Mouse (Mus musculus) intestine, embryonic 16.5 days (tissue): ENCODE measurements around the gene Ankrd13c. TPM values are rescaled to one million over a fixed set of nuclear protein-coding genes. Genes with fewer than 3 reads are reported as not detected.

ENCODE experiments used
- ATAC-seq: fragments of 200-750 bp; cut with Nextera tagmentation; 2 replicates; pipeline ENCODE4 v1.8.0; 2017; ENCODE audit warnings: moderate TSS enrichment, moderate library complexity
- H3K27ac ChIP-seq: fragments of 300-500 bp; sonication (generic); 2 replicates; pipeline ENCODE4 v1.5.1; 2014; ENCODE audit warnings: mild to moderate bottlenecking, low read length
- H3K27me3 ChIP-seq: fragments of 300-500 bp; sonication (generic); replicated peaks from 2 replicates; pipeline ENCODE4 v1.6.1; 2014; ENCODE audit warnings: low read length, control low read depth, mixed read lengths; ENCODE audit not compliant: control insufficient read depth, insufficient read depth
- H3K36me3 ChIP-seq: fragments of 300-500 bp; sonication (generic); 2 replicates; pipeline ENCODE4 v1.6.1; 2014; ENCODE audit warnings: low read length, control low read depth; ENCODE audit not compliant: control insufficient read depth, insufficient read depth
- H3K4me1 ChIP-seq: fragments of 300-500 bp; sonication (generic); 2 replicates; pipeline ENCODE4 v1.6.1; 2014; ENCODE audit warnings: low read length, control low read depth, mixed read lengths; ENCODE audit not compliant: control insufficient read depth, insufficient read depth
- H3K4me2 ChIP-seq: fragments of 300-500 bp; sonication (generic); 2 replicates; pipeline ENCODE4 v1.6.1; 2014; ENCODE audit warnings: low read depth, low read length, control low read depth
- H3K4me3 ChIP-seq: fragments of 300-500 bp; sonication (generic); 2 replicates; pipeline ENCODE4 v1.5.1; 2014; ENCODE audit warnings: mild to moderate bottlenecking, low read length
- H3K9ac ChIP-seq: fragments of 300-500 bp; sonication (generic); 2 replicates; pipeline ENCODE4 v1.6.1; 2014; ENCODE audit warnings: low read depth, low read length
- H3K9me3 ChIP-seq: fragments of 300-500 bp; sonication (generic); 2 replicates; pipeline ENCODE4 v1.6.1; 2016; ENCODE audit warnings: low read length, control low read depth; ENCODE audit not compliant: control insufficient read depth
- WGBS: fragments of 180-500 bp; shearing (Covaris S2); extraction: QIAGEN DNeasy Blood & Tissue Kit; methylation state at CpG from one replicate; pipeline ENCODE4 v1.1.7; 2014; 5-methylcytosine and 5-hydroxymethylcytosine counted together
- polyA plus RNA-seq: library from polyadenylated mRNA; unstranded; fragments of >200 nt; fragmentation: Nextera tagmentation; extraction: Ambion mirVana; gene quantifications from 2 replicates; pipeline ENCODE4 v1.2.1, GENCODE M21; 2015

Gene Ankrd13c
- polyA plus RNA-seq, 1 experiment from 2014 or later, result 15.8 TPM

- Histone ChIP-seq H3K36me3 (no peaks in the 10 kb centered on the region), H3K9me3 (no peaks in the 10 kb centered on the region), H3K4me2 (0 out of 2 replicates have a peak overlapping the region, but pooled peaks have one; percentile 9), H3K4me3 (no peak overlapping the region), H3K27me3 (no peaks in the 10 kb centered on the region), H3K4me1 (no peaks in the 10 kb centered on the region), H3K27ac (peak overlapping the region; percentile 77), H3K9ac (no peak overlapping the region)
- ATAC-seq, result peak; percentile 98
Observed at GRCm38 (mm10) chr3:157993322-157993721, 46.3 kb downstream of the Ankrd13c start.

GRCm38 (mm10) chr3:157995726-157996125, 48.7 kb downstream of the Ankrd13c start:
- H3K27ac ChIP-seq, result no peak overlapping the region
- H3K27me3 ChIP-seq, result no peaks in the 10 kb centered on the region
- no peak overlapping the region for H3K4me2 ChIP-seq
- no peaks in the 10 kb centered on the region for H3K9me3 ChIP-seq
- H3K4me3 ChIP-seq, result no peak overlapping the region
- ATAC-seq, result no peak
- 87% methylated on average over 2 of the region's 2 CpGs for WGBS
- H3K36me3 ChIP-seq, result no peaks in the 10 kb centered on the region
- no peak overlapping the region for H3K9ac ChIP-seq
- H3K4me1 ChIP-seq, result no peaks in the 10 kb centered on the region

GRCm38 (mm10) chr3:157998742-157999369, 51.8 kb downstream of the Ankrd13c start:
- WGBS, result 67% methylated on average over 1 of the region's 1 CpGs

DNA sequence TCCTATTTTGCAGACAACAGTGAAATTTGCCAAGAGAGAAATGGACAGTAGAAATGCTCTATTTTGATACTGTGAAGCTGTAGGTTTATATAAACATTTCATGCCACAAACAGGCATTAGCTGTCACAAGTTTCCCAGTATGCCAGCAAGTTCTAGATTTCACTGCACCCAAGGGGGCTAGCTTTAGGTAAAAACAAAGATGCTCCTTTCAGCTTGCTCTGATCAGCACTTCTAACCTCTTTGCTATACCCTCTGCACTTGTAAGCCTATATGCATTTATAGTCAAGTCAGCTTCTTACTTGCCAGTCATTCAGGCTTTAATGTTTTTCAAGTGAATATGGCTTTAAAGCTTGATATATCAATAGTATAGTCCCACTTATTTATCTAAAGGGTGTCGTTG, 61.6 kb downstream of the Ankrd13c start:
- H3K4me1 ChIP-seq, result no peaks in the 10 kb centered on the region
- 64% methylated on average over 1 of the region's 1 CpGs for WGBS
- ATAC-seq, result no peak
- no peaks in the 10 kb centered on the region for H3K9me3 ChIP-seq
- H3K4me2 ChIP-seq, result no peak overlapping the region
- peaks cover 8% of the 10 kb centered on the region for H3K36me3 ChIP-seq
- no peak overlapping the region for H3K27ac ChIP-seq
- no peaks in the 10 kb centered on the region for H3K27me3 ChIP-seq
- H3K9ac ChIP-seq, result no peak overlapping the region
- H3K4me3 ChIP-seq, result no peak overlapping the region

More at GRCm38 (mm10) chr3:157998742-157999369, 51.8 kb downstream of the Ankrd13c start:
- Histone ChIP-seq H3K27me3 (no peaks in the 10 kb centered on the region), H3K9ac (no peak overlapping the region), H3K27ac (no peak overlapping the region), H3K4me1 (no peaks in the 10 kb centered on the region), H3K9me3 (no peaks in the 10 kb centered on the region), H3K4me3 (no peak overlapping the region), H3K4me2 (no peak overlapping the region), H3K36me3 (0 out of 2 replicates have a peak, but pooled peaks cover 3% of the 10 kb centered on the region)
- ATAC-seq, result no peak

DNA sequence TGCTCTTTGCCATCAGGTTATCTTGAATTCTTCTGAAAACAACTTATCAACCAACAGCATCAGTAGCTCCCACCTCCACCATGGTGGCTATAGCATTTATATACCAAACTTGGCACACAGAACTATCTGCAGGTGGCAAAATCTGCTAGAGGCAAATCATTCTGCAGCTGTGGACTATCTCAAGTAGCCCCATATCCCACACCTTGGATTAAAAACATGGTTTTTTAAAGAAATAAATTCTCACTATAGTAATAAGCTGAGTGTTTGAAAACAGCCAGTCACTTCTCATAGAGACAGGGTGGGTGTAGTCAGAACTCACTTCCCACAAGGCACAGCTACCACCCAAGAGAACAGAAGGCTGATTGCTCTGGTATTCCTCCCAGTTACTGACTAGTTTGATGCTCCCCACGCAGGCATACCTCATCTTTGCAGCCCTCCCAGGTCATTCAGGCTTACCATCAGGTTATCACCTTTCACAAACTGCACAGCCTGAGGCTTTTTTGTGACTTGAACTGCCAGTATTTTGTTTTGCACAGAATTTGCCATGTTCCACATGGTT, 62.8 kb downstream of the Ankrd13c start:
- no peak overlapping the region for H3K4me3 ChIP-seq
- H3K9me3 ChIP-seq, result no peaks in the 10 kb centered on the region
- no peak for ATAC-seq
- peaks cover 12% of the 10 kb centered on the region for H3K36me3 ChIP-seq
- no peak overlapping the region for H3K27ac ChIP-seq
- H3K4me1 ChIP-seq, result no peaks in the 10 kb centered on the region
- H3K9ac ChIP-seq, result no peak overlapping the region
- H3K4me2 ChIP-seq, result no peak overlapping the region
- 42% methylated on average over 1 of the region's 1 CpGs for WGBS
- no peaks in the 10 kb centered on the region for H3K27me3 ChIP-seq

DNA sequence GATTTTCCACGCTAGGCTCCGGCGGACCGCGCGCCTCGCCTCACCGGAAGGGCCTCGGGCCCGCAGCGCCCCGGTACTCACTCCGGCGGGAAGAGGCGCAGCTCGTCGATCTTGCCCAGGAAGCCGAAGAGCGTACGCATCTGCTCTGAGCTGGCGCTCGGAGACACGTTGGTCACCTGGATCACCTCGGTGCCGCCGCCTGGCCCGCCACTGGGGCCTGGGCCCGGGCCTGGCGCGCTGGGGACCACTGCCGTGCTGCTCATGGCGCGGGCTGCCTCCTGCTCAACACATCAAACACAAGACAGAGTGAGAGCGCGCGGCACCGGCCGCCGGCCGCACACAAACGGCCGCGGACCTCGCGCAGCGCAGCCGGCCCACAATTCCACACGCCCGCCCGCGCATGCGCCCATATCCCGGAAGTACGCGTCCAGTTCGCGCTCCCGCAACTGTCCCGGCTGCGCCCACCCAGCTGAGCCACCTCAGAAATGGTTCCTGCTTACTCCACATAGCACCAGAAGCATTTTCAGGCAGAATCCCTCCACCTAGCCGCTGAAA, 84.4 kb downstream of the Ankrd13c start:
- ATAC-seq, result peak; percentile 93
- 0% methylated on average over 61 of the region's 61 CpGs for WGBS
- H3K9me3 ChIP-seq, result no peaks in the 10 kb centered on the region

DNA sequence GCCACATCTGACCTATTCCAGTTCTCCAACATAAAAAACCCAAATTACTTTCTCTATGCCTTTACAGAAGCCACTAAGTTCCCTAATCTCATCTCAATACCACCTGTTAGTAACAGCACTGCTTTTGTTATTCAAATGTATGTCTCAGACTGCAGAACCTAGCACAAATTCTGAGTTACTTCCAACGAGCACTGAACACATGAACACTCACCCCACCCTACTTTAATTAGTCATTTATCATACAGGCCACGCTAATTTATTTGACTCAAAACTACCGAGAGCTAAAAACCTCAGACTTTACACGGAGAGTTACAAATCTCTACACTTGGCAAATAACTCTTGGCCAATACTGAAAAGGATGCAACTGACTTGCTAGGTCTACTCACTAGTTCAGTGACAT, 85.1 kb downstream of the Ankrd13c start:
- 5% methylated on average over 4 of the region's 4 CpGs for WGBS
- Histone ChIP-seq H3K9me3 (no peaks in the 10 kb centered on the region), H3K4me3 (peak overlapping the region; percentile 82), H3K9ac (peak overlapping the region; percentile 89), H3K36me3 (no peaks in the 10 kb centered on the region), H3K4me1 (peaks cover 8% of the 10 kb centered on the region), H3K4me2 (peak overlapping the region; percentile 59), H3K27me3 (no peaks in the 10 kb centered on the region), H3K27ac (peak overlapping the region; percentile 96)
- ATAC-seq, result 0 out of 2 replicates have a peak, but pooled peaks have one; percentile 8

More for the DNA sequence above, 84.4 kb downstream of the Ankrd13c start:
- peak overlapping the region; percentile 82 for H3K4me3 ChIP-seq
- peak overlapping the region; percentile 59 for H3K4me2 ChIP-seq
- H3K27me3 ChIP-seq, result no peaks in the 10 kb centered on the region
- no peaks in the 10 kb centered on the region for H3K36me3 ChIP-seq
- H3K4me1 ChIP-seq, result peaks cover 8% of the 10 kb centered on the region
- H3K9ac ChIP-seq, result peak overlapping the region; percentile 89
- H3K27ac ChIP-seq, result peak overlapping the region; percentile 96

GRCm38 (mm10) chr3:158035866-158036265, 88.8 kb downstream of the Ankrd13c start:
- peak overlapping the region; percentile 54 for H3K4me2 ChIP-seq
- WGBS, result 2% methylated on average over 11 of the region's 11 CpGs
- ATAC-seq, result no peak
- no peaks in the 10 kb centered on the region for H3K27me3 ChIP-seq
- H3K4me1 ChIP-seq, result peaks cover 11% of the 10 kb centered on the region
- no peaks in the 10 kb centered on the region for H3K9me3 ChIP-seq
- H3K27ac ChIP-seq, result peak overlapping the region; percentile 94
- no peaks in the 10 kb centered on the region for H3K36me3 ChIP-seq
- H3K4me3 ChIP-seq, result peak overlapping the region; percentile 90
- peak overlapping the region; percentile 97 for H3K9ac ChIP-seq

GRCm38 (mm10) chr3:158036329-158036988, 89.4 kb downstream of the Ankrd13c start, which contains the start of the genes Srsf11 and Lrrc40:
Gene Srsf11 (minus strand): TSS chr3:158036639.
Gene Lrrc40 (plus strand): TSS chr3:158036662.
- H3K27me3 ChIP-seq, result no peaks in the 10 kb centered on the region
- H3K27ac ChIP-seq, result peak within 1 kb of the TSS; percentile 94
- peak within 1 kb of the TSS; percentile 97 for H3K9ac ChIP-seq

More at GRCm38 (mm10) chr3:158036329-158036988, 89.4 kb downstream of the Ankrd13c start, which contains the start of the genes Srsf11 and Lrrc40:
- peak; percentile 95 for ATAC-seq
- peak within 1 kb of the TSS; percentile 57 for H3K4me2 ChIP-seq
- no peaks in the 10 kb centered on the region for H3K9me3 ChIP-seq
- peak within 1 kb of the TSS; percentile 90 for H3K4me3 ChIP-seq
- H3K4me1 ChIP-seq, result peaks cover 11% of the 10 kb centered on the region
- WGBS, result under 1% methylated on average over 55 of the region's 55 CpGs
- no peaks in the 10 kb centered on the region for H3K36me3 ChIP-seq
